Mouse (Mus musculus) urinary bladder, postnatal 25 days (tissue): ENCODE measurements at regions not wholly inside any gene's neighbourhood (a gene's known extent, or its start where the extent isn't known, plus 50 kb on each side); places are given as distances from the start of the nearest gene placed in this dataset.
A peak's percentile ranks its signal among the peaks of the same experiment; 100 is the strongest.

ENCODE experiments used
- DNase-seq: peaks from one replicate; pipeline ENCODE4 v3.0.0; 2022; ENCODE audit warnings: low spot score

DNA sequence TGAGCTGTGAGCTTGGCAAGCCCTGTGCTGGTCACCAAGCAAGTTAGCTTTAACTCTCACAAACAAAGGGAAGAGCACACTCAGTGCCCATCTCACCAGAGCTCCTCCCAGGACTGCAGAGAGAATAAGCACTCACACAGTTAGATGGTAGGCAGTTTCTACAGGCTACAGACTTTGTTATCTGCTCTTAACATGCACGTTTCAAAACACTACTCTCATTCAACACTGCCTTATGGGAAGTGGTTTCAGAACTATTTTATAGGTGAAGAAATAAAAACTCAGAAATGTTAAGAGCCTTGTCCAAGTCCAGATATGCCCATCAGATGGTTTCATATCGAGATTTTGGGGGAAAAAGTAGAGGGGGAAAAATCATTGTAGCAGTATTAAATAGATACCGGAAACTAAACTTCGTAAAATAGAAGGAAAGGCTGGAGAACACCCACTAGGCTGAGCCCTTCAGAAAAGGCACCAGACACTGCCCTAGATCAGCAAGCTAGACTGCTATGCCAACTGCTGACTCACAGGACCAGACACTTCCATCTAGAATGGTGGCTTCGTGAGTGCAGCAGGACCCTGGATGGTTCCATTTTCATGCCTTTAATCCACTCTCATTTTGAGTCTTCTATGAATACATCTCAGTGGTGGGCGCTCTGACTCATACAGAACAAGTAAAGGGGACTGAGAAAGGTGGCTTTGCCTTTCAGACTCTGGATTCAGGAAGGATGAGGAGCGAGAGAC lies 51.3 kb upstream of the Serbp1 start:
- no peak for DNase-seq

GRCm38 (mm10) chr6:67184662-67185061 lies 53.3 kb upstream of the Serbp1 start:
- no peak for DNase-seq

DNA sequence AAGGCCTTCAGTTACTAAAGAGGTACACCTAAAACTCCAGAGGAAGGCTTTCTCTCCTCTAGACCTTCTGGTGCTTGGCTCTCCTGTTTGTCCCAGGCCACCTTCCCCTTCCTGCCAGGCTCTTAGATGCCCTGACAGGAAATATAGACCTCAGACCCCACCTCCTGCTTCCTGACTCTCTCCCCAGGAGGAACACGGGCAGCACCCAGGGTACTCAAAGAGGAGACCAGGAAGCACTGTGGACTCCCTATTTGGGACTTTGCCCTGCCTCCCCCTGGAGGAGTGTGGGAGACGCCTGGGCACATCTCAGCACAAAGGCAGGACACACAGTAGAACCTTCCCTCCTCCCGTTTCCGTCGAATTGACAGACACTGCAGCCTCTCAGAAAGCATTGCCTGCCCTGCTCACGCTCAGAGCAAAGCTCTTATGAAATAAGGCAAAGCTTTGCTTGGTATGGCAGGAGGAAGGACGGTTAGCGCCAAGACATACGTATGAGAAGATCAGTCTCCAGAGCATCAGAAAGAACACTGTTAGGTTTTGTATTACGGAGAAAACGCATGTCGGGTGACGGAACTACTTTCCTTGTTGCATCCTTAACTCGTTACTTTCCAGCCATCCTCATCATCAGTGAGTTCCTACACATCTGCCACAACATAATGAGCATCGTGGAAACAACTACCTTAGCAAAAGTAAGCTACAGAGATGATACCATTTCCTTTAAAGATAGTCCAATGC lies 54.3 kb upstream of the Serbp1 start:
- DNase-seq: no peak

DNA sequence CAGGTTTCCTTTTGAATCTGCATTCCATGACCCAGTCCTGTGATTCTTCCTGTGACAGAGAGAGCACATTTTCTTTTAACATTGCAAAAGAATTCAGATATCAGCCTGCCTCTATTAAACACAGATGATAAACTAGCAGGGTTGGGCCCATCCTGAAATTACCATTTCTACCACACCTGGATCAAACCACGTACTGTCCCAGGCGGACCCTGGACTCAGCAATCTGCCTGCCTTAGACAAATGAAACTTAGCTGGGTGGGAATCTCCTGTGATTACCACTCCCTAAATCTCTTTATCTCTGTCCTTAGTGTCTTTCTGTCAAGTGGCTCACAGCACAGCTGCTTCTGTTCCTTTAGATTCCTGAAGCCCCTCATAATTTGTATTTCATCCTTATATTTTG lies 55.5 kb upstream of the Serbp1 start:
- DNase-seq: no peak

- DNase-seq: no peak
Measured at GRCm38 (mm10) chr6:67181459-67181858, 56.5 kb upstream of the Serbp1 start.

DNA sequence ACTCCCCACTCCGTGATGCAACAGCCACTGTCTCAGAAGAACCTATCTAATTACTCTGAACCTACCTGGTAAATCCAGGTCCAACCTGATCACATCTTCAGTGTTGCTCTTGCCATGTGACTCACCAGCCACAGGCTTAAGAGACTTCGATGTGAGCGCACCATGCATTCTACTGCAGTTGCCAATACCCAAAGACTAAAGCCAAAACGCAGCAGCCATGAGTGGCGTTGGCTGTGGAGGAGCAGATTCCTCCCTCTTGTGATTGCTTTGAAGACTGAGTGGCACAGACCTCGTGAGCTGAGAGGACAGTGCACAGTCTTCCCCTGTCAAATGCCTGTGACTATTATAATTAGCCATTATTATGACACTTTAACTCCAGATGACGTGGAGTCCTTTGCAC lies 58.6 kb upstream of the Serbp1 start:
- DNase-seq: no peak

- no peak for DNase-seq
Measured at GRCm38 (mm10) chr6:67178531-67178930, 59.4 kb upstream of the Serbp1 start.

DNA sequence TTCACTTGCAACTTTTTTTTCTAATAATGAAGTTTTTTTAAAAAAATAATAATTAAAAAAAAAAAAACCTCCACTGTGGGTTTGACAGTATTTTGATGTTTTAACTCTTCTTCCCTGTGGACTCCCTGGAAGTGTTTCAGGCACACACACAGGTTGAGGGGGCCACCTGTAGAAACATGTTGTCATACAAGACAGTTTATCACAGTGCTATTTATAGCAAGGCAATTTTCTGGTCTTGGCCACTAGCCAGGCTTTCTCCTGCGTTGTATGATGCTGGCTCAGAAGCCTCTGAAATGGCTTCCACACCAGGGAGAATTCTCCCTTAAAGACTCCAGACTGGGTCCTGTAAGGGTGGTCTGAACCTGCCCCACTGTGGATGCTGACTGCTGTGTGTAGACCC lies 59.9 kb upstream of the Serbp1 start:
- no peak for DNase-seq

DNA sequence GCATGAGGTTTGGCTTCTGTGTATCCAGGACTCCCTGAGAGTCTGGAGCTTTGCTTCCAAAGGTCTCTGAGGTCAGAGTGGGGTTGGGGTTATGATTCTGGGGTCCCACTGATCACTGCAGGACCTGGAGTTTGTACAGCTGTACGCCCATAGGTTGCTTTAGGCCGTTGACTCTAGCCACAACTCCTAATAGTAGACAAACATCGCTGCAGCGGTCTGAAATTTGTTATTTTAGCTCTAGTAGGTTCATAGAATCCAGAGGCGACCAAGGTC lies 67.4 kb upstream of the Serbp1 start:
- no peak for DNase-seq

GRCm38 (mm10) chr6:67169873-67170673 lies 67.9 kb upstream of the Serbp1 start:
- no peak for DNase-seq

DNA sequence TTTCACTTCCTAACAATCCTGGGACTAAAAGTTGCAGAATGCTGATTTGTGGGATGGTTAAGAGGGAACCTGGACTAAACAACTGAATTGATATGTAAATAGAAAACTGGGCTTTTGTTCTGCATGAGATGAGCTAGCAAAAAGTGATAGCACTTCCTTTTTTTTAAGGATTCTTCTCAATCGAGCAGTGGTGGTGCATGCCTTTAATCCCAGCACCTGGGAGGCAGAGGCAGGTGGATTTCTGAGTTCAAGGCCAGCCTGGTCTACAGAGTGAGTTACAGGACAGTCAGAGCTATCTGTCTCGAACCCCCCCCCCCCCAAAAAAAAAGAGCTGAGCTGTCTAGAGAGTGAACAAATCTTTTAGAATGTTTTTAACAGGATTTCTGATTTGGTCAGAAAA lies 69.2 kb upstream of the Serbp1 start:
- DNase-seq: no peak

GRCm38 (mm10) chr6:67168031-67168777 lies 69.8 kb upstream of the Serbp1 start:
- DNase-seq: no peak

GRCm38 (mm10) chr6:67165091-67165490 lies 72.9 kb upstream of the Serbp1 start:
- DNase-seq: no peak

DNA sequence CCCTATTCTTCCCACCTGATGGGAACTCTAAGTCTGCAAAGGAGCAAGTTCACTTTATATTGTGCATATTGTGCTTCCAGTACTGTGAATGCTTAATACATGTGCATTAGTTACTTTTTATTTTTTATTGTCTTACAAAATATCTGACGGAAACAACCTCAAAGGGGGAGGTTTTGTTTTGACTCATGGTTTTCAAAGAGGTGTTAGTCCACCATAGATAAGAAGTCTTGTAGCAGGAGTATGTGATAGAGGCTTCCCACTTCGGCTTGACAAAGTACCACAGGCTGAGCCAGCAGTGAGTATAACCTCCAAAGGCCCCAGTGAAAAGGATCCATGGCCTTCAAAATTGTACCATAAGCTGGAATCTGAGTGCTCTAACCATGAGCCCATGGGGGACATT lies 74.0 kb upstream of the Serbp1 start:
- DNase-seq: no peak

DNA sequence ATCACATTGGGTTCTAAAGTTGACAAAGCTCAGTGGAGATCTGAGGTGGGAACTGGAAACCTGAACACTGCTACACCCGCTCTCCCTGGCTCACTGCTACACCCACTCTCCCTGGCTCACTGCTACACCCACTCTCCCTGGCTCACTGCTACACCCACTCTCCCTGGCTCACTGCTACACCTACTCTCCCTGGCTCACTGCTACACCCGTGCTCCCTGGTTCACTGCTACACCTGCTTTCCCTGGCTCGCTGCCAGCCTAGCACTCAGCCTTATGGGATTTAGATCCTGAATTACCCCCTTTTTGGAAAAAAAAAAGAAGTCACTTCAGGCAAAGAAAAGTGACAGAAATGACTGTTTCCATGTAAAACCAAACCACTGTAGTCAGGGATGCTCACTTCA lies 75.2 kb upstream of the Serbp1 start:
- no peak for DNase-seq

DNA sequence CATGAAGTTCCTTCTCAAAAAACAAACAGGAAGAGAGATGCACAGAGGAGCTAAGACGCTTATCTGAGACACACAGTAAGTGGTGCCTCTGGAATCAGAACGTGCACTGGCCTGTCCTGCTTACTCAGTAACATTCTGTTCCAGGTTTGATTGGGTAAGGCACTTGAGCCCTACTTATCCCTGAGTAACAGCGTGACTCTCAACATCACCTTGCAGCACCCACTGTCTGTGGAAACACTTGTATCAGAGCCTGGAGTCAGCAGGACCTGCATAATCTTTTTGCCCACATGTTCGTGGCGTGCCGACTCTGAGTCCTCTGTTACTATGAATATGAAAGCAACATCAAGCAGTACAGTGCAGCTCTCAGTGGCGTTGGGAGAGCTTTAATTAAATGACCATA lies 76.4 kb upstream of the Serbp1 start:
- no peak for DNase-seq

DNA sequence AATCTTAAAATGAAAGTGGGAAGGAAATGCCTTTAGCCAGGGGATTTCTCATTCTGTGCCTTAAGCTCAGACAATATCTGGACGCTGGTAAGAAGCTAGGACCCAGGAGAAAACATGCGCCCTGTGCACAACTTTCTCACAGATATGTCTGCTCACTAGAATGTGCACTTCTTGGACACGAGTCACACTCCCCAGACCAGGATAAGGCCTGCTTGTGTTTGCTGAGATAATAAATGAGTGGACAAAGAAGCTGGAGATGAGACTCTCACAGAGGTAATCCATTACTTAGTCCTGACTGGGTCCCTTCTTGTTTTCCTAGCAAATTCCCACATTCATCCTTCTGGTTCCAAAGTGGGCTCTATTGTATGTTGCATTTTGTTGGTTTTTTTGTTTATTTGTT lies 77.4 kb upstream of the Serbp1 start:
- DNase-seq: no peak

DNA sequence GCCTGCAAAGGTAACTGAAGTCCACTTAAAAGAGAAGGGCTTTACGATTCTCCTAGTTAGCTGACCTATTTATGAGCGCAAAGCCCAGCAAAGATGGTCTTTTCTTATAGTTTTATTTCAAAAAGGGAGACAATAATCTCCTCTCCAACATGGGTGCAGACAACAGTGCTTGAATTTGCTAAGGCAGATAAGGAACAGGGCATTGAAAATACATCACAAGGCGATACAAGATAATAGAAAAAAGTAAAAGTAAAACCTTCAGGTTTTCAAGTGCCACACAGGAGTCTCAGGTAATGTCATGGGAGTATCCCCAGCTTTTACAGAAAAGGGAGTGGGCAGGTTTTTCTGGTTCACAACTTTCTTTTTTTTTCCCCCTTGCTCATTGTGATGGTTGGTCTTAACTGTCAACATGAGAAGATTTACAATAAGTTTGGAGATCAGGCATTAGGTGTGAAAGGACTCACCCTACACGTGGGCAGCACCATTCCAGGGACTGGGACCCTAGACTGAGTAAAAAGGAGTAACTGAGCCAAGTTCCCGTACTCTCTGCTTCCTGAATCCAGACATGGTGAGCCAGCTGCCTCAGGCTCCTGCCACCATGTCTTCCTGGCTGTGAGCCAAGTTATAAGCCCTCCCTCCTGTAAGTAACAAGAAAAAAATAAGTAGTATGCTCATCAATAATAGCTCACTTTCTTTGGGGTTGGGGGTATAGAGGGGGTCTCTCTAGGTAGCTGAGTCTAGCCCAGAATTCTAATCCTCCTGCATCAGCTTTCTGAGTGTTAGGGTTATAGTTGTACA lies 78.1 kb upstream of the Serbp1 start:
- no peak for DNase-seq

- no peak for DNase-seq
Measured at GRCm38 (mm10) chr6:67159224-67159623, 78.8 kb upstream of the Serbp1 start.

DNA sequence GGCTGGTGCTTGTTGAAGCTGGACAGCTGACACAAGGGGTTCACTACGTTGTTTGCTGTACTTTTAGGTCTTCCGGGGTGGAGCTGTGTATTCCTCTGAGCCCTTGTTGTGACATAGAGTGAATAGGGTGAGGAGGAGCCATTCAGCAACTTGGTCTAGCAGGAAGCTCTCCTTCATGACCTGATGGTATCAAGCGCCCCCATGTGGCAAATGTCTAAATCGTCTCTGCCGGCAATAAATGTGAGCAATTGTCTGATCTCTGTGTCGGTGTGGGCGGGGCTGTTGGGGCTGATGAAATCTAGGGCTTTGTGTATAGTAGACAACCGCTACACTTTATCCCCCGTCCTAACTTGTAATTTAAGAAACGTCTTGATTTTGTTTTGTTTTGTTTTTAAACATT lies 79.2 kb upstream of the Serbp1 start:
- DNase-seq: peak; percentile 86

- no peak for DNase-seq
Measured at GRCm38 (mm10) chr6:67152845-67153468, 85.0 kb upstream of the Serbp1 start.
